Mouse (Mus musculus) stomach, embryonic 15.5 days (tissue): ENCODE data around the gene Olfr288. TPM values are rescaled to one million over a fixed set of nuclear protein-coding genes. Genes with fewer than 3 reads are reported as not detected.
A peak's percentile ranks its signal among the peaks of the same experiment; 100 is the strongest.

Source experiments
- ATAC-seq: fragments of 200-750 bp; cut with Nextera tagmentation; 2 replicates; pipeline ENCODE4 v1.8.0; 2017; ENCODE audit warnings: low read depth, moderate number of reproducible peaks, moderate TSS enrichment; ENCODE audit not compliant: insufficient read depth, low FRiP score
- H3K27ac ChIP-seq: fragments of 300-500 bp; sonication (generic); 2 replicates; pipeline ENCODE4 v1.5.1; 2015; ENCODE audit warnings: mild to moderate bottlenecking, inconsistent platforms
- H3K27me3 ChIP-seq: fragments of 300-500 bp; sonication (generic); replicated peaks from 2 replicates; pipeline ENCODE4 v1.6.1; 2015; ENCODE audit warnings: inconsistent platforms
- H3K36me3 ChIP-seq: fragments of 300-500 bp; sonication (generic); 2 replicates; pipeline ENCODE4 v1.6.1; 2015; ENCODE audit warnings: inconsistent platforms
- H3K4me1 ChIP-seq: fragments of 300-500 bp; sonication (generic); 2 replicates; pipeline ENCODE4 v1.6.1; 2015; ENCODE audit warnings: inconsistent platforms
- H3K4me2 ChIP-seq: fragments of 300-500 bp; sonication (generic); 2 replicates; pipeline ENCODE4 v1.6.1; 2015; ENCODE audit warnings: mild to moderate bottlenecking, inconsistent platforms
- H3K4me3 ChIP-seq: fragments of 300-500 bp; sonication (generic); replicated peaks from 2 replicates; pipeline ENCODE4 v1.5.1; 2015; ENCODE audit warnings: inconsistent platforms
- H3K9ac ChIP-seq: fragments of 300-500 bp; sonication (generic); 2 replicates; pipeline ENCODE4 v1.6.1; 2015; ENCODE audit warnings: inconsistent platforms
- H3K9me3 ChIP-seq: fragments of 300-500 bp; sonication (generic); 2 replicates; pipeline ENCODE4 v1.6.1; 2016; ENCODE audit warnings: inconsistent platforms
- WGBS: fragments of 180-500 bp; shearing (Covaris S2); methylation state at CpG from one replicate; pipeline ENCODE4 v1.1.7; 2015; 5-methylcytosine and 5-hydroxymethylcytosine counted together
- polyA plus RNA-seq: library from polyadenylated mRNA; unstranded; fragments of >200 nt; fragmentation: Nextera tagmentation; extraction: Ambion mirVana; gene quantifications from 2 replicates; pipeline ENCODE4 v1.2.1, GENCODE M21; 2015

Gene Olfr288
- not detected in 2 replicates for polyA plus RNA-seq

DNA sequence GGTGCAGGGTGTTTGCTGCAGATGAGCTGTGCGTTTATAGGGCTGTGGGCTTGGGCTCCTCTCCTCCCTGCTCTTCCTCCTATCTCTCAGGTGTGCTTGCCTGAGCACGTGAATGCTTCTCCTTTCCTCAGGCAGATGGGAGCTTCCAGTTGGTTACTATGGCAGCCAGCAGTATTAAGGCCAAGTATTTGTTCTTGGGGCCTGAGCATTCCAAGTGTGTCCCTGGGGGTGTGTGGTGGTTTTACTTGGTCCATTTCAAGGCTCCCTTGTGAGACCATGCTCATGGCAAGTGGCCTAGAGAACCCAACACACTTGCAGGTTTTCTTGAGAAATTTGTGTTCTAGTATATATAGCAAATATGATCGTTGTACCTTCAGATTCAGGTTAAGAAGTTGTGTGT lies at the start of gene Olfr288:
TSS of gene Olfr288 (minus strand) at position 101 of the 400 bp plus-strand sequence.
- H3K4me2 ChIP-seq: no peak within 1 kb of the TSS
- no peaks in the 10 kb centered on the region for H3K36me3 ChIP-seq
- no peaks in the 10 kb centered on the region for H3K4me1 ChIP-seq
- no peak within 1 kb of the TSS for H3K4me3 ChIP-seq
- no peak for ATAC-seq
- 63% methylated on average over 3 of the region's 3 CpGs for WGBS
- no peaks in the 10 kb centered on the region for H3K9me3 ChIP-seq
- no peak within 1 kb of the TSS for H3K9ac ChIP-seq
- no peaks in the 10 kb centered on the region for H3K27me3 ChIP-seq
- H3K27ac ChIP-seq: no peak within 1 kb of the TSS

DNA sequence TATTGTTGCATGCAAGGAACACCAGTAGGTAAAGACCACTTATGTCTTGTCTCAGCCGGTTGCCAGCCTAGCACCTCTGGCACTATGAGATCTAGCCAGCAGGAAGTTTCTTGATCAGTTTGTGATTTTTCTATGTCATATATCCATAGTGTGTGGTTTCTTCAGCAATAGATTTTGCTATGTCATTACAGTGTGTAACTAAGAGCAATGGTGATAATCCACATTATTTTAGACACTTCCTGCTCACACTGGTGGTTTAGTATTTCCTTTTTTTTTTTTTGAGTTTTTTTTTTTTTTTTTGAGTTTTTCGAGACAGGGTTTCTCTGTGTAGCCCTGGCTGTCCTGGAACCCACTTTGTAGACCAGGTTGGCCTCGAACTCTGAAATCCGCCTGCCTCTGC lies 40.1 kb upstream of the Olfr288 start:
- H3K9me3 ChIP-seq: no peaks in the 10 kb centered on the region
- no peaks in the 10 kb centered on the region for H3K36me3 ChIP-seq
- ATAC-seq: no peak
- H3K27me3 ChIP-seq: no peaks in the 10 kb centered on the region
- H3K27ac ChIP-seq: no peak overlapping the region
- no peak overlapping the region for H3K9ac ChIP-seq
- H3K4me2 ChIP-seq: no peak overlapping the region
- no peaks in the 10 kb centered on the region for H3K4me1 ChIP-seq
- 83% methylated on average over 4 of the region's 4 CpGs for WGBS
- no peak overlapping the region for H3K4me3 ChIP-seq

DNA sequence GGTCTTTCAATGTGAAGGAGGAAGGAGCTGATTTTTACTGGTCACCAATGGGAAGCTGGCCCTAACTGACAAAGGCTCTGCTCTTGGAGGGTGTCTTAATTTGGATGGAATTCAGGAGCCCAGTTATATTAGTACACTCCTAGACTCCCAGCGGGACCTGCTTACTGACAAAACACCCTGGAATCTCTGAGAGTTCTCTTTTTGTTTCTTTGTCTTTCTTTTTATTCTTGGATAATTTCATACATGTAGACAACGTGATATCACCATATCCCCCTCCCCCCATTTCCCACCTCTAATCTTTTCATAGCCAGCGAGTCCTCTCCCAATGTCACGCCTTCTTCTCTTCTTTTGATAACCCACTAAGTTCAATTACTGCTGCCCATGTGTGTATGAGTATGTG lies 39.0 kb upstream of the Olfr288 start, which contains the start of gene Olfr286:
TSS of gene Olfr286 (minus strand) at position 101 of the 400 bp plus-strand sequence.
- Histone ChIP-seq H3K27me3 (no peaks in the 10 kb centered on the region), H3K4me2 (no peak within 1 kb of the TSS), H3K9ac (no peak within 1 kb of the TSS), H3K9me3 (no peaks in the 10 kb centered on the region), H3K4me1 (no peaks in the 10 kb centered on the region), H3K4me3 (no peak within 1 kb of the TSS), H3K36me3 (no peaks in the 10 kb centered on the region), H3K27ac (no peak within 1 kb of the TSS)
- ATAC-seq: no peak
- WGBS: 84% methylated on average over 4 of the region's 4 CpGs

DNA sequence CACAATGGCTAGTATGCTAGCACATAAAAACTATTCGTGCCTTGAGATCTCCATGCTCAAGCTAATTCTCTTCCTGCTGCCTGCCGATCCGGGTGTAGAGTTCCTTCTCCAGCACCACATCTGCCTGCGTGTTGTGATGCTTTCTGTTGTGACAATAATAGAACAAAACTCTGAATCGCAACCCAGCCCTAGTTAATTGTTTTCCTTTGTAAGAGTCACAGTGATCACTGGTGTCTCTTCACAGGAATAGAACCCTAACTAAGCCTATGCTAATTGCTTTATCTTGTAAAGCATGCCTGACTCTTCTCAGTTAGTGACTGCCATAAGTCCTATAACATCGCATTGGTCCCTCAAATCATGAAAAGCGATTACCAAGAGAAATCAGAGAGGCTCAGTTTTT lies 30.8 kb upstream of the Olfr288 start:
- no peak overlapping the region for H3K27ac ChIP-seq
- H3K9ac ChIP-seq: no peak overlapping the region
- H3K36me3 ChIP-seq: no peaks in the 10 kb centered on the region
- no peak overlapping the region for H3K4me2 ChIP-seq
- WGBS: 72% methylated on average over 7 of the region's 7 CpGs
- H3K27me3 ChIP-seq: no peaks in the 10 kb centered on the region
- no peak for ATAC-seq
- no peaks in the 10 kb centered on the region for H3K4me1 ChIP-seq
- H3K9me3 ChIP-seq: no peaks in the 10 kb centered on the region
- no peak overlapping the region for H3K4me3 ChIP-seq

DNA sequence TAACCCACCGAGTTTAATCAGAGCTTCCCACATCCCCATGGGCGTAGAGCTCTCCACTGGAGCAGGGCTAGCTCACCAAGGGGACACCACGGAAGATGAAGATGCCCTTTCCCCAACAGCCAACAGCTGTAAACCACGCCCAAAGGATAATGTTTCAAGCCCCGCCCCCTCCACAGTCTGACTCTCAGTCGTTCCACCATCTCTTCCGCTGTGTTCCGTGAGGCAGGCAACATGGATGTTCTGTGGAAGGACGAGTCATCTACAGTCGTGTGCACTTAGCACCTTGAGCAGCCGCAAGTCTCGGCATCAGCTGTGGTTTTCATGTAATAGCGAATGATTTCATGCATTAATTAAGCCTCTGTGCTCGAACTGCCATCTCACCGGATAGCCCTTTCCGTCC lies 30.3 kb upstream of the Olfr288 start:
- 40% methylated on average over 16 of the region's 16 CpGs for WGBS
- Histone ChIP-seq H3K27ac (no peak overlapping the region), H3K36me3 (no peaks in the 10 kb centered on the region), H3K9ac (no peak overlapping the region), H3K4me2 (no peak overlapping the region), H3K9me3 (no peaks in the 10 kb centered on the region), H3K4me3 (no peak overlapping the region), H3K27me3 (no peaks in the 10 kb centered on the region), H3K4me1 (no peaks in the 10 kb centered on the region)
- no peak for ATAC-seq

DNA sequence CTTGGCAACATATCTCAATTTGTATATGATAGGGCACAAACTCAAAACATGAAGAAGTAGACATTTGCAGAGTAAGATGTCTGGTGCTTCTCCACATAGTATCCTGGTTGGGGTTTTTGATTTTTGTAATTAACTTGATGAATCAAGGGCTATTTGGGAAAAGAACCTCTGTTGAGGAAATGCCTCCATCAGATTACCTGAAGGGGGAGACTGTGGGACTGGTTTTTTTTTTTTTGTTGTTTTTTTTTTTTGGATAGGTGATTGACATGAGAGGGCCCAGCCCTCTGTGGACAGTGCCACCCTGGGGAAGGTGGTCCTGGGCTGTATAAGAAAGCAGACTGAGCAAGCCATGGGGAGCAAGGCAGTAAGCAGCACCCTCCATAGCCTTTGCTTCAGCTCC lies 27.0 kb upstream of the Olfr288 start:
- ATAC-seq: no peak
- Histone ChIP-seq H3K27me3 (no peaks in the 10 kb centered on the region), H3K9me3 (no peaks in the 10 kb centered on the region), H3K4me1 (no peaks in the 10 kb centered on the region), H3K27ac (no peak overlapping the region), H3K4me3 (no peak overlapping the region), H3K9ac (no peak overlapping the region), H3K36me3 (no peaks in the 10 kb centered on the region), H3K4me2 (no peak overlapping the region)

DNA sequence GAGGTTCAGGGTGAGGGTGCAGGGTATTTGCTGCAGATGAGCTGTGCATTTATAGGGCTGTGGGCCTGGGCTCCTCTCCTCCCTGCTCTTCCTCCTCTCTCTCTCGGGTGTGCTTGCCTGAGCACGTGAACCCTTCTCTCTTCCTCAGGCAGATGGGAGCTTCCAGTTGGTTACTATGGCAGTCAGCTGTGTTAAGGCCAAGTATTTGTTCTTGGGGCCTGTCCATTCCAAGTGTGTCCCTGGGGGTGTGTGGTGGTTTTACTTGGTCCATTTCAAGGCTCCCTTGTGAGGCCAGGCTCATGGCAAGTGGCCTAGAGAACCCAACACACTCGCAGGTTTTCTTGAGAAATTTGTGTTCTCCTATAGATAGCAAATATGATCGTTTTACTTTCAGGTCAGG lies 25.5 kb upstream of the Olfr288 start, which contains the start of the genes Gm44579 and Olfr287:
TSS of gene Gm44579 (minus strand) at position 101 of the 400 bp plus-strand sequence.
TSS of gene Olfr287 (minus strand) at position 180 of the 400 bp plus-strand sequence.
- H3K36me3 ChIP-seq: no peaks in the 10 kb centered on the region
- H3K4me1 ChIP-seq: no peaks in the 10 kb centered on the region
- H3K4me3 ChIP-seq: no peak within 1 kb of the TSS
- 69% methylated on average over 4 of the region's 4 CpGs for WGBS
- no peaks in the 10 kb centered on the region for H3K9me3 ChIP-seq
- no peak for ATAC-seq
- H3K27ac ChIP-seq: no peak within 1 kb of the TSS
- H3K27me3 ChIP-seq: no peaks in the 10 kb centered on the region
- no peak within 1 kb of the TSS for H3K4me2 ChIP-seq
- no peak within 1 kb of the TSS for H3K9ac ChIP-seq

DNA sequence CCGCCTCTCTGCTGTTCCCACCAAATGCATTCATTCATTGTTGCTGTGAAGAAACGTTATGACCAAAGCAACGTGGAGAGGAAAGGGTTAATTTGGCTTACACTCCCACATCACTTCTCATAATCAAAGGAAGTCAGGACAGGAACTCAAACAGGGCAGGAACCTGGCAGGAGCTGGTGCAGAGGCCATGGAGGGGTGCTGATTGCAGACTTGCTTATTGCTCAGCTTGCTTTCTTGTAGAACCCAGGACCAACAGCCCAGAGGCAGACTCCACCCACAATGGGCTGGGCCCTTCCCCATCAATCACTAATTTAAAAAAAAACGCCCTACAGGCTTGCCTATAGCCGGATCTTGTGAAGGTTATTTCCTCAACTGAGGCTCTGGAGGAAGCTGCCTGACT lies 18.8 kb upstream of the Olfr288 start:
- H3K4me1 ChIP-seq: no peaks in the 10 kb centered on the region
- no peaks in the 10 kb centered on the region for H3K9me3 ChIP-seq
- no peaks in the 10 kb centered on the region for H3K27me3 ChIP-seq
- no peak overlapping the region for H3K4me3 ChIP-seq
- 62% methylated on average over 5 of the region's 5 CpGs for WGBS
- no peak overlapping the region for H3K4me2 ChIP-seq
- H3K9ac ChIP-seq: no peak overlapping the region
- no peaks in the 10 kb centered on the region for H3K36me3 ChIP-seq
- ATAC-seq: no peak
- no peak overlapping the region for H3K27ac ChIP-seq

DNA sequence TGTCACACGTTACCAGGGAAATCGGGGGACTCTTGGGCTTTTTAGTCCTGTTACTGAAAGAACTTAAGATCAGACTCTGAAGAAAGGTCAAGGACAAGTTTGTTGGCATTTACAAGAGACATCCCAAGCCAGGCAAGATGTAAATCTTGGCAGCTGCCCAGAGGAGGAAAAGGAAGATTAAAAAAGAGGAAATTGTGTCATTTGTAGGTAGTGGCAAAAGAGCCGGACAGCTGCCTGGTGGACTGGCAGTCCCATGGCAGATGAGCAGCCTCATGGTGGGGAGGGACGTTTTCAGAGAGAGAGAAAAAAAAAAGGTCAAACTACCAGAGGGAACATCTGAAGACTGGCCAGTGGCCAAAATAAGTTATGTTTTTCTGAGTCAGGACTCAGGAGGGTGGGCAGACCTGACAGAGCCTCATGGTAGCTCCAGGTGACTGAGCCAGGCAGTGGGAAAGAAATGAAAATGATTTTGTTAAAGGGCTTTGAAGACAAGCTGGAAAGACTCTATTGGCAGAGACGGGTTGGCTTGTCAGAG lies 18.1 kb upstream of the Olfr288 start:
- Histone ChIP-seq H3K36me3 (no peaks in the 10 kb centered on the region), H3K9me3 (no peaks in the 10 kb centered on the region), H3K27ac (no peak overlapping the region), H3K27me3 (no peaks in the 10 kb centered on the region), H3K4me2 (no peak overlapping the region), H3K4me3 (no peak overlapping the region), H3K4me1 (no peaks in the 10 kb centered on the region), H3K9ac (no peak overlapping the region)
- no peak for ATAC-seq
- 73% methylated on average over 5 of the region's 5 CpGs for WGBS

DNA sequence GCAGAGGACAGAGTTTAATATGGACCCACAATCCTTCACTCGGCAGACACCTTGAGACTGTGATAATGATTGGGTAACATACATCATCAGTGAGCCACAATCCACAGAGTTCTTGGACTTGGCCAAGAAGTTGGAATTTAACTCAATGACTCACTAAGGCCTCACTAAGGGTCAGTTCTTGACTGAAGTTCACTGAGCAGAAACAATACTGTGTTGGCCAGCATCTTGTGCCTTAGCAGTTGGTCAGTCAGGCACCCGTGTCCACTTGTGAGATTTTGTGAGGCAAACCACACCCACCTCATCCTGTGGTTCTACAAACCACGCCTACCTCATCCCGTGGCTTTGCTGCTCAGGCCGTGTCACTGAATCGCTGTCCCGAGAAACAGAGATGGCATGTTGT lies 14.3 kb upstream of the Olfr288 start:
- no peak for ATAC-seq
- 83% methylated on average over 7 of the region's 7 CpGs for WGBS
- Histone ChIP-seq H3K9ac (no peak overlapping the region), H3K27me3 (no peaks in the 10 kb centered on the region), H3K4me3 (no peak overlapping the region), H3K36me3 (no peaks in the 10 kb centered on the region), H3K9me3 (no peaks in the 10 kb centered on the region), H3K4me2 (no peak overlapping the region), H3K27ac (no peak overlapping the region), H3K4me1 (no peaks in the 10 kb centered on the region)

DNA sequence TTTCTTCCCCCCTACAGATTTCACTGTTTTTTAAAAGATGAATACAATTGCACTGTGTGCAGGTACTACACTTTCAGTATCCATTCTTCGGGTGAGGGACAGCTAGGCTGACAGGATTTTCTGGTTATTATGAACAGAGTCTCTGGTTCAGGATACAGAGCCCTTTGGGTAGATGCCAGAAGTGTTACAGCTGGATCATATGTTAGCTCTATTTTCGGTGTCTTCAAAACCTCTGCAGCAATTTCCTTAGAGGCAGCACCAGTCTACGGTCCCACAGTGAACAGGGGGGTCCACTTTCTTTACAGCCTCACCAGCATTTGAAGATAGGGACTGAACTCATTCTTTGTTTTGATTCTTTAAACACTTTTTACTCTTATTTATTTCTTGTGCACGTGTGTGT lies 10.9 kb downstream of the Olfr288 start:
- ATAC-seq: no peak
- Histone ChIP-seq H3K4me3 (no peak overlapping the region), H3K9me3 (no peaks in the 10 kb centered on the region), H3K27me3 (no peaks in the 10 kb centered on the region), H3K27ac (no peak overlapping the region), H3K4me2 (no peak overlapping the region), H3K4me1 (0 out of 2 replicates have a peak, but pooled peaks cover 5% of the 10 kb centered on the region), H3K9ac (no peak overlapping the region), H3K36me3 (no peaks in the 10 kb centered on the region)
- 49% methylated on average over 4 of the region's 4 CpGs for WGBS

DNA sequence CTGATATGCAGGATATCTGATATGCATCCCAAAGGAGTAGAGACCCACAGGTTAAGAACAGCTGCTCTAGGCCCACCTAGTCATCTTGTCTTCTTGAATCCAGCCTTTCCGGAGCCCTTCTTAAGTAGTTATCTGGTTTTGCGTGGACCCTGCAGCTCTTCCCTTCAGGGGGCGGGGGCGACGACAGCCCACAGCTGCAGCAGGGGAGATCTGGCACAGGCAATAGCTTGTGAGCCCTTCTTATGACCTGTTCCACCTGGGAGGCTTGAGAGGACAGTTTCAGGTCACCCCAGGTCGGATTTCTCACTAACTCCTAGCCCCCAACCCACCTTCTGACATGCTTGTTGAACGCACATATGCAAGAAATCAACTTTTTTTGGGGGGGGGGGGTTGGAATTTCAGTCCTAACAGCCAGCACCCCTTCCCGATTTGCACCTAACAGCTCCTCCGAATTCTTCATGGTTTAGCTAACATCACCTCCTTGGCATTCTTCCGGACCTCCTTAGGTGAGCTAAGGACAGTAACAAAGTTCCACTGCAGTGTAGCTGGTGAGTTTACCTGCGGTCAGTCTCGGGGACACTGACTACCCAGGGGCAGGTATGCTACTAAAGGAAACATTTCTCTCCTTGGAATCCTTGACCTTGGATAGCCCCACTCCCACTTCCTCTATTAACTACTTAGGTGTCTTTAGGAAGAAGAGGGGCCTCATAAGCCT lies 13.3 kb downstream of the Olfr288 start:
- Histone ChIP-seq H3K36me3 (no peaks in the 10 kb centered on the region), H3K4me1 (0 out of 2 replicates have a peak, but pooled peaks cover 5% of the 10 kb centered on the region), H3K27ac (no peak overlapping the region), H3K9me3 (no peaks in the 10 kb centered on the region), H3K9ac (no peak overlapping the region), H3K4me2 (peak overlapping the region; percentile 70), H3K27me3 (no peaks in the 10 kb centered on the region), H3K4me3 (no peak overlapping the region)
- ATAC-seq: no peak
- 61% methylated on average over 12 of the region's 12 CpGs for WGBS
